Mouse (Mus musculus) embryonic facial prominence, embryonic 10.5 days (tissue): ENCODE data around the gene Klrc1. TPM values are rescaled to one million over a fixed set of nuclear protein-coding genes. Genes with fewer than 3 reads are reported as not detected.

Source experiments
- DNase-seq: peaks from one replicate; pipeline ENCODE4 v3.0.0-alpha.2; 2017; ENCODE audit warnings: low spot score
- H3K27ac ChIP-seq: fragments of 300-500 bp; sonication (generic); replicated peaks from 2 replicates; pipeline ENCODE4 v1.5.1; 2016; ENCODE audit warnings: mild to moderate bottlenecking
- H3K27me3 ChIP-seq: fragments of 300-500 bp; sonication (generic); replicated peaks from 2 replicates; pipeline ENCODE4 v1.6.1; 2016; ENCODE audit warnings: low read depth, mild to moderate bottlenecking; ENCODE audit not compliant: poor library complexity, severe bottlenecking
- H3K36me3 ChIP-seq: fragments of 300-500 bp; sonication (generic); replicated peaks from 2 replicates; pipeline ENCODE4 v1.6.1; 2016; ENCODE audit warnings: mild to moderate bottlenecking, moderate library complexity
- H3K4me1 ChIP-seq: fragments of 300-500 bp; sonication (generic); 2 replicates; pipeline ENCODE4 v1.6.1; 2016
- H3K4me3 ChIP-seq: fragments of 300-500 bp; sonication (generic); 2 replicates; pipeline ENCODE4 v1.5.1; 2016; ENCODE audit warnings: mild to moderate bottlenecking, moderate library complexity
- H3K9me3 ChIP-seq: fragments of 300-500 bp; sonication (generic); 2 replicates; pipeline ENCODE4 v1.6.1; 2016; ENCODE audit warnings: mild to moderate bottlenecking
- WGBS: fragments of 180-500 bp; shearing (Covaris S2); methylation state at CpG from one replicate; pipeline ENCODE4 v1.1.7; 2016; 5-methylcytosine and 5-hydroxymethylcytosine counted together
- microRNA-seq: library from miRNA; unstranded; fragments of <30 nt; microRNA quantifications from one replicate; pipeline ENCODE4, GENCODE M21; 2017
- polyA plus RNA-seq: library from polyadenylated mRNA; unstranded; fragments of >200 nt; fragmentation: Nextera tagmentation; extraction: Ambion mirVana; gene quantifications from 2 replicates; pipeline ENCODE4 v1.2.1, GENCODE M21; 2016

Klrc1 gene
- polyA plus RNA-seq, 1 experiment from 2014 or later: not detected

- Histone ChIP-seq H3K36me3 (no peaks in the 10 kb centered on the region), H3K4me3 (no peak within 1 kb of the TSS), H3K9me3 (no peaks in the 10 kb centered on the region), H3K27ac (no peak within 1 kb of the TSS), H3K27me3 (no peaks in the 10 kb centered on the region), H3K4me1 (no peaks in the 10 kb centered on the region)
- WGBS: 82% methylated on average over 4 of the region's 4 CpGs
- DNase-seq: no peak
Observed at GRCm38 (mm10) chr6:129623735-129624134, 55.0 kb downstream of the Klrc1 start, which contains the start of gene Klrk1. Gene Klrk1, minus strand, starts transcription at chr6:129623864.

Small RNA genes within 50 kb of the gene (microRNA-seq; reads per million reads assigned to microRNA genes)
- gene Mir680-1: not detected

Other genes with a start within 250 kb of the Klrc1 start
- gene Clec1a, start 227.0 kb downstream of the Klrc1 start, polyA plus RNA-seq: 0.82 and 0.89 TPM in 2 replicates
- gene Olr1, start 171.8 kb downstream of the Klrc1 start, polyA plus RNA-seq: 0.06 TPM in 1 of 2 replicates, not detected in the other
- gene Tmem52b, start 166.4 kb downstream of the Klrc1 start, polyA plus RNA-seq: not detected in 2 replicates
- gene Gabarapl1, start 145.8 kb downstream of the Klrc1 start, polyA plus RNA-seq: 44.9 and 46.5 TPM in 2 replicates
- not detected in 2 replicates for gene Klre1, start 101.1 kb downstream of the Klrc1 start, polyA plus RNA-seq
- not detected in 2 replicates for gene Klrd1, start 87.2 kb downstream of the Klrc1 start, polyA plus RNA-seq
- gene Klrk1, start 55.1 kb downstream of the Klrc1 start, polyA plus RNA-seq: 0.04 and 0.13 TPM in 2 replicates
- gene Klrc3, start 35.6 kb downstream of the Klrc1 start, polyA plus RNA-seq: not detected in 2 replicates
- not detected in 2 replicates for gene Klrc2, start 18.3 kb downstream of the Klrc1 start, polyA plus RNA-seq
- not detected in 2 replicates for gene Klri1, start 38.2 kb upstream of the Klrc1 start, polyA plus RNA-seq
- not detected in 2 replicates for gene Klri2, start 61.5 kb upstream of the Klrc1 start, polyA plus RNA-seq
- gene Gm156, start 105.3 kb upstream of the Klrc1 start, polyA plus RNA-seq: not detected in 2 replicates
- gene Gm17631, start 183.7 kb upstream of the Klrc1 start, polyA plus RNA-seq: not detected in 2 replicates
- gene Klra17, start 197.7 kb upstream of the Klrc1 start, polyA plus RNA-seq: not detected in 2 replicates
- not detected in 2 replicates for gene Klra5, start 238.7 kb upstream of the Klrc1 start, polyA plus RNA-seq